In the genomic region with DNA sequence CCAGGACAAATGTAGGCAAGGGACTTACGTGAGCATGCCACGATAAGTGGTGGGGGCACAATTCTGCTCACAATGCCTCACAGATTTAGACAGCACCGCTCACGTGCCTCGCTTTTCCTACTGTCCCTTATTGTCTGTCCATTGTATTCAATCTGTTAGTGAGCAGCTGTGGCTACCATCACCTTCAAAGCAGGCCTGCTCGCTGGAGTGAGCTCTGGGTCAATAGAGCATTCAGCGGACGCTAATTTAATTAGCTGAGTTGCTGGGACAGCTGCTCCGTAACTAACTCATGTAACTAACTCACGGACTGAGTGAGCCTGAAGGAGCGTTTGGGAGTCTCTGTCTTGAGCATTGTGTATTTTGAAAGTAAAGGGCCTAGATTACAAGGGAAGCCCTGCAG, we compare ENCODE assay signal across 16 mouse cellular contexts. TPM values are rescaled to one million over a fixed set of nuclear protein-coding genes. Genes with fewer than 3 reads are reported as not detected.
DNase-seq lines count a peak whose midpoint lies in the region; ATAC-seq and TF ChIP-seq lines count a peak whose summit lies in the region.
"Had no signal": no experiment of that assay in that cellular context is flagged by ENCODE, and none has a peak within 500 bp of the region (broad histone marks: within the 10 kb centered on the region; RNA-seq: fewer than 3 reads in every experiment).

No protein-coding gene starts in this region.

- no peaks in the 10 kb centered on the region for H3K36me3 ChIP-seq in hindbrain, embryonic 11.5 days (ENCODE audit: control insufficient read depth, insufficient read depth, low read length)
- H3K36me3 ChIP-seq in hindbrain, embryonic 13.5 days, result no peaks in the 10 kb centered on the region
- H3K36me3 ChIP-seq in neural tube, embryonic 11.5 days (ENCODE audit: control insufficient read depth, insufficient read depth, low read length), result no peaks in the 10 kb centered on the region
- no peaks in the 10 kb centered on the region for H3K36me3 ChIP-seq in embryonic facial prominence, embryonic 14.5 days (ENCODE audit: control insufficient read depth, insufficient read depth, low read length)
- H3K36me3 ChIP-seq in thymus, adult 2 months (ENCODE audit: control insufficient read depth, insufficient read depth, low read length), result no peaks in the 10 kb centered on the region
- H3K36me3 ChIP-seq: heart, embryonic 15.5 days had no signal

- no peaks in the 10 kb centered on the region for H3K4me1 ChIP-seq in hindbrain, embryonic 11.5 days (replicated peaks; ENCODE audit: control insufficient read depth, insufficient read depth, low read length)
- peaks cover 5% of the 10 kb centered on the region; the same call in 1 of the 2 replicates for H3K4me1 ChIP-seq in hindbrain, embryonic 13.5 days (replicated peaks)
- no peaks in the 10 kb centered on the region for H3K4me1 ChIP-seq in neural tube, embryonic 11.5 days (ENCODE audit: control insufficient read depth, insufficient read depth, low read length)
- no peaks in the 10 kb centered on the region for H3K4me1 ChIP-seq in embryonic facial prominence, embryonic 14.5 days (ENCODE audit: control insufficient read depth, insufficient read depth, low read length)
- no peaks in the 10 kb centered on the region for H3K4me1 ChIP-seq in thymus, adult 2 months (replicated peaks; ENCODE audit: control insufficient read depth, insufficient read depth, low read length)
- H3K4me1 ChIP-seq: heart, embryonic 15.5 days had no signal

- ATAC-seq in hindbrain, embryonic 11.5 days (ENCODE audit: low FRiP score), result peak; percentile 77
- ATAC-seq in hindbrain, embryonic 13.5 days (ENCODE audit: low FRiP score), result no peak
- peak; percentile 61; the same call in 1 of the 2 replicates for ATAC-seq in neural tube, embryonic 11.5 days (ENCODE audit: insufficient read depth, low FRiP score, low TSS enrichment)
- ATAC-seq in embryonic facial prominence, embryonic 14.5 days (ENCODE audit: low read depth), result peak; percentile 41; the same call in 1 of the 2 replicates

- H3K9me3 ChIP-seq in hindbrain, embryonic 11.5 days (ENCODE audit: control insufficient read depth, low read length), result no peaks in the 10 kb centered on the region
- no peaks in the 10 kb centered on the region for H3K9me3 ChIP-seq in hindbrain, embryonic 13.5 days
- H3K9me3 ChIP-seq in neural tube, embryonic 11.5 days (ENCODE audit: control insufficient read depth, low read length), result no peaks in the 10 kb centered on the region
- H3K9me3 ChIP-seq in embryonic facial prominence, embryonic 14.5 days (ENCODE audit: control insufficient read depth, low read length), result no peaks in the 10 kb centered on the region
- H3K9me3 ChIP-seq: heart, embryonic 15.5 days had no signal

- no peak for TF ChIP-seq CTCF in thymus, adult 2 months (IDR thresholded peaks at IDR 0.05; ENCODE audit: borderline replicate concordance, control insufficient read depth, extremely low read depth, insufficient read depth, low read length, poor library complexity)

- no peak for TF ChIP-seq POLR2A in thymus, adult 2 months (IDR thresholded peaks at IDR 0.05; ENCODE audit: control insufficient read depth, extremely low read depth, insufficient read depth, low read length, poor library complexity)

- no peak overlapping the region for H3K4me2 ChIP-seq in hindbrain, embryonic 11.5 days (replicated peaks; ENCODE audit: low read depth, low read length)
- H3K4me2 ChIP-seq in hindbrain, embryonic 13.5 days, result no peak overlapping the region
- no peak overlapping the region for H3K4me2 ChIP-seq in neural tube, embryonic 11.5 days (ENCODE audit: low read depth)
- H3K4me2 ChIP-seq in embryonic facial prominence, embryonic 14.5 days (ENCODE audit: low read depth, low read length), result no peak overlapping the region
- H3K4me2 ChIP-seq: heart, embryonic 15.5 days had no signal

- H3K4me3 ChIP-seq in hindbrain, embryonic 11.5 days (ENCODE audit: low read depth, low read length), result no peak overlapping the region
- H3K4me3 ChIP-seq in hindbrain, embryonic 13.5 days, result no peak overlapping the region
- no peak overlapping the region for H3K4me3 ChIP-seq in neural tube, embryonic 11.5 days (ENCODE audit: low read depth, low read length)
- no peak overlapping the region for H3K4me3 ChIP-seq in embryonic facial prominence, embryonic 14.5 days (ENCODE audit: low read depth, low read length)
- no peak overlapping the region for H3K4me3 ChIP-seq in thymus, adult 2 months (ENCODE audit: control insufficient read depth, insufficient read depth, low read length)
- H3K4me3 ChIP-seq: heart, embryonic 15.5 days had no signal

- H3K9ac ChIP-seq in hindbrain, embryonic 11.5 days (ENCODE audit: low read depth, low read length), result no peak overlapping the region
- H3K9ac ChIP-seq in hindbrain, embryonic 13.5 days, result no peak overlapping the region
- no peak overlapping the region for H3K9ac ChIP-seq in neural tube, embryonic 11.5 days (ENCODE audit: low read length)
- no peak overlapping the region for H3K9ac ChIP-seq in embryonic facial prominence, embryonic 14.5 days (ENCODE audit: low read depth, low read length)
- H3K9ac ChIP-seq: heart, embryonic 15.5 days had no signal

- DNase-seq in hindbrain, embryonic 11.5 days (ENCODE audit: low spot score), result peak; percentile 44
- peak; percentile 50 for DNase-seq in neural tube, embryonic 11.5 days (ENCODE audit: low spot score)
- DNase-seq in neural tube, embryonic 10.5 days (ENCODE audit: extremely low spot score, low spot score), result no peak
- DNase-seq in embryonic facial prominence, embryonic 14.5 days (ENCODE audit: low spot score), result peak; percentile 69
- no peak for DNase-seq in adrenal gland, adult 18-20 months (ENCODE audit: low spot score in 2 of 2)
- DNase-seq in thymus, adult 2 months, result no peak
- DNase-seq: adrenal gland, postnatal 14 days; cerebellum, adult 9-10 months; heart, adult 18-20 months; liver; lung, adult 18-20 months; lung, postnatal 36 days; right cerebral cortex, postnatal 14 days had no signal

- peak overlapping the region; percentile 32; the same call in 1 of the 2 replicates for H3K27ac ChIP-seq in hindbrain, embryonic 11.5 days (ENCODE audit: low read depth, low read length)
- no peak overlapping the region for H3K27ac ChIP-seq in hindbrain, embryonic 13.5 days
- no peak overlapping the region for H3K27ac ChIP-seq in neural tube, embryonic 11.5 days (ENCODE audit: low read depth, low read length)
- no peak overlapping the region for H3K27ac ChIP-seq in embryonic facial prominence, embryonic 14.5 days (replicated peaks; ENCODE audit: low read depth, low read length)
- H3K27ac ChIP-seq in thymus, adult 2 months (ENCODE audit: control insufficient read depth, insufficient read depth, low read length), result no peak overlapping the region
- H3K27ac ChIP-seq: heart, embryonic 15.5 days had no signal

- no peaks in the 10 kb centered on the region for H3K27me3 ChIP-seq in hindbrain, embryonic 11.5 days (ENCODE audit: control insufficient read depth, insufficient read depth, low read length)
- H3K27me3 ChIP-seq in hindbrain, embryonic 13.5 days, result no peaks in the 10 kb centered on the region
- no peaks in the 10 kb centered on the region for H3K27me3 ChIP-seq in neural tube, embryonic 11.5 days (ENCODE audit: control insufficient read depth, insufficient read depth, low read length)
- H3K27me3 ChIP-seq in embryonic facial prominence, embryonic 14.5 days (replicated peaks; ENCODE audit: control insufficient read depth, insufficient read depth, low read length), result no peaks in the 10 kb centered on the region
- H3K27me3 ChIP-seq in thymus, adult 2 months (ENCODE audit: control insufficient read depth, insufficient read depth, low read length), result no peaks in the 10 kb centered on the region
- H3K27me3 ChIP-seq: heart, embryonic 15.5 days had no signal

- 19% methylated on average over 11 of the region's 11 CpGs for WGBS in hindbrain, embryonic 11.5 days
- WGBS in hindbrain, embryonic 13.5 days, result 17% methylated on average over 11 of the region's 11 CpGs
- 22% methylated on average over 11 of the region's 11 CpGs for WGBS in neural tube, embryonic 11.5 days
- 32% methylated on average over 11 of the region's 11 CpGs for WGBS in embryonic facial prominence, embryonic 14.5 days
- WGBS in thymus, adult 2 months, result 95% methylated on average over 11 of the region's 11 CpGs

RNA-seq across cellular contexts. Expression of gene Tmprss5, which starts 6.3 kb away (rescaled TPM):
- 1.1 and 1.2 TPM in 2 replicates for polyA plus RNA-seq in hindbrain, embryonic 11.5 days (2014; fragmentation: Nextera tagmentation; extraction: Ambion mirVana)
- 2.0 and 2.4 TPM in 2 replicates for polyA plus RNA-seq in hindbrain, embryonic 13.5 days (2015; fragmentation: Nextera tagmentation; extraction: Ambion mirVana)
- polyA plus RNA-seq in neural tube, embryonic 11.5 days (2014; fragmentation: Nextera tagmentation; extraction: Ambion mirVana), result 0.74 and 0.86 TPM in 2 replicates
- polyA plus RNA-seq in embryonic facial prominence, embryonic 14.5 days (2014; fragmentation: Nextera tagmentation; extraction: Ambion mirVana), result 1.4 TPM in 2 replicates
- total RNA-seq in adrenal gland, adult 18-20 months (2021), result under 1 TPM; 0.50 to 0.51 TPM
- 0.11 and 0.12 TPM in 2 replicates for polyA plus RNA-seq in thymus, adult 2 months (2012; rRNA removed)
- total RNA-seq: adrenal gland, postnatal 14 days; heart, adult 18-20 months had no signal
- polyA plus RNA-seq: C2C12 had no signal

RNA-seq across cellular contexts. Expression of gene Zw10, which starts 31.9 kb away (rescaled TPM):
- polyA plus RNA-seq in hindbrain, embryonic 11.5 days (2014; fragmentation: Nextera tagmentation; extraction: Ambion mirVana), result 48.1 and 52.8 TPM in 2 replicates
- polyA plus RNA-seq in hindbrain, embryonic 13.5 days (2015; fragmentation: Nextera tagmentation; extraction: Ambion mirVana), result 24.6 and 25.3 TPM in 2 replicates
- 46.6 and 49.9 TPM in 2 replicates for polyA plus RNA-seq in neural tube, embryonic 11.5 days (2014; fragmentation: Nextera tagmentation; extraction: Ambion mirVana)
- 32.5 and 33.2 TPM in 2 replicates for polyA plus RNA-seq in embryonic facial prominence, embryonic 14.5 days (2014; fragmentation: Nextera tagmentation; extraction: Ambion mirVana)
- total RNA-seq in adrenal gland, adult 18-20 months (2021), result 10 to 100 TPM; 16.2 to 17.7 TPM
- polyA plus RNA-seq in thymus, adult 2 months (2012; rRNA removed), result 31.0 and 31.2 TPM in 2 replicates

Comparison
In these comparisons a context has a peak if more than half of its experiments do, and no peak if none do; other contexts are left out.
1. DNase-seq: peak in hindbrain, embryonic 11.5 days (single experiment), neural tube, embryonic 11.5 days (single experiment) and embryonic facial prominence, embryonic 14.5 days (single experiment); none in neural tube, embryonic 10.5 days (single experiment), adrenal gland, adult 18-20 months (0 of 2) and thymus, adult 2 months (single experiment).